Mouse (Mus musculus): ENCODE results near the gene Itprip.
A peak's percentile ranks its signal among the peaks of the same experiment; 100 is the strongest.

The Itprip gene

GRCm38 (mm10) chr19:47913344-47913743 is 5.8 kb downstream of the Itprip start:
- DNase-seq: no peak

DNA sequence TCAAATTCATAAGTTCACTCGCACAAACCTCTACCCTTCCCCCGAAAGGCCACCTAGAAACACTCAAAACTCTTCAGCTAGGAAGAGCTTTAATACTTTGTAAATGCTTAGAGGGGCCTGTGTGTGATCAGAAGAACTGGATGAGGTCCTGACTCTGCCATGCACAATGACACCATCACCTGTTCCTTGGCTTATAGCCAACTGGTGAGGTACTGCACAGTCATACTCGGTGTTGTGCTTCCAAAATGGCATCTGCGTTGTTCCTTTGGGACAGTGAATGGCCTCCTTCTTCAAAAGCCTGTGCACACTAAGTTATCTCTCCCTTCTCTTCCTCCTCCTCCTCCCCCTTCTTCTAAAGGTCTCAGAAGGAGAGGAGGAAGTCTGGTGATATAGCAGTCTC is 8.3 kb downstream of the Itprip start:
- DNase-seq: no peak

DNA sequence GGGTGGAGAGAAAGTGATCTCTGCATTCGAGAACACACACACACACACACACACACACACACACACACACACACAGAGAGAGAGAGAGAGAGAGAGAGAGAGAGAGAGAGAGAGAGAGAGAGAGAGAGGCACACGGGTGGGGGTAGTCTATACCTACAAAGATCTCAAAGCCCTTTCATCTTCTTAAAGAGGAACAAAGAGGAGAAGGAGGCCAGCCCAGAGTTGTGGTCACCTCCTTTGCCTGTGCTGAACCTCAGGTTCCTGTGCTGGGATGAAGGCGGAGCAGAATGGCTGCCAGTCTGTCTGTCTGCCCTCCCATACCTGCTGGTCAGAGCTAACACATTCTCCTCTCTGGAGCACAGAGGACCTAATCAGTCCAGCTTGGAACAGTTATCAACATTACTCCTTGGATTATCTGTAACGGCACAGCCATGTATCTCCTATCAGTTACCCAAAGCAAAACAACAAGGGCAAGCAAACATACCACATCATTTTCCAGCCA is 8.9 kb downstream of the Itprip start:
- no peak for DNase-seq

DNA sequence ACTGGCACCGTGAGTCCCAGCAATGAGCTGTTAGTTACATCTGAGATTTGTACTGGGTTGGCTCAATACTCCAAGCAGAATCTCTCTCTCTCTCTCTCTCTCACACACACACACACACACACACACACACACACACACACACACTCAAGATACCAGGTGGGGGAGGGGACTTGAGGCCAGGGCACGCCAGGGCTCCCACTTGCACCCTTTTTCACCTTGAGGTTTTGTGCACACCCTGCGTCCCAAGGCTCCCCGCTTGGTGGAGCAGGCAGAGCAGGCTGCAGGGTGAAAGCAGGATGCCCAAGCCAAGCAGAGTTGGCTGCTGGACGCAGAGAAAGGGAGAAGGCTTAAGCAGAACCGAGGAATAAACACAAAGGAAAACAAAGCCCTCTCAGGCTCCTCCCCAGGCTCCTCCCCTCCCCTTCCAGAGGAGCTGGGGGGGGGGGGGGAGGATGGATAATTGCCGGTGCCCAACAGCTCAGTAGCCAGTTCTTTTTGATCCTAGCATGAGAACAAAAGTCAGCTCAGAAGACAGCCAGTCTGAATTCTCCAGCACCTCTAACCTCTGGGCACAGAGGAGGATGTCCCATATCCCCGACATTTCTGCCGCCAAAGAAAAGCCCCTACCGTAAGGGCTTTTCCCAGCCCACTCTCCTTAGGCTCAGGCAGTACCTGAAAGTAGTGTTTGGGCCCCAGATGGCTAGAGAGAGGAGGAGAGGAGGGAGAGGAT is 9.5 kb downstream of the Itprip start:
- DNase-seq: no peak

GRCm38 (mm10) chr19:47908961-47909371 is 10.1 kb downstream of the Itprip start:
- no peak for DNase-seq

GRCm38 (mm10) chr19:47907596-47907995 is 11.5 kb downstream of the Itprip start:
- DNase-seq: peak; percentile 69

GRCm38 (mm10) chr19:47905603-47906002 is 13.5 kb downstream of the Itprip start:
- DNase-seq: no peak

DNA sequence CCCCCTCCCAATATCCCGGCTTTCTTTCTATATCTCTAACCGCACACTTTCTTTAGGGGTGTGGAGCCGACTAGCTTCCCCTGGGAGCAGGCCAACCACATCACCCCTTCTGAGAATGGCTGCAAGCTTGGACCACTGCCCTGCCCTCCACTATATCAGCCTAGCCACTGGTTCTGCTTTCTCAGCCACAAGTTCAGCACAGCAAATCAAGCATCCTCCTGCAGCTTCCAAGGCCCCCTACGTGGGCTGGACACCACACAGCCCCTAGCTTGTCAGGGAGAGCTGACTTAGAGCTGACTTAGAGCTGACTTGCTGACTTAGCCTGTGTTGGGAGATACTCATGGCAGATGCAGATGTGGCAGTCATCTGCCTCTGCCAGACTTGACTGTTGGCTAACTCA is 14.0 kb downstream of the Itprip start:
- DNase-seq: no peak

DNA sequence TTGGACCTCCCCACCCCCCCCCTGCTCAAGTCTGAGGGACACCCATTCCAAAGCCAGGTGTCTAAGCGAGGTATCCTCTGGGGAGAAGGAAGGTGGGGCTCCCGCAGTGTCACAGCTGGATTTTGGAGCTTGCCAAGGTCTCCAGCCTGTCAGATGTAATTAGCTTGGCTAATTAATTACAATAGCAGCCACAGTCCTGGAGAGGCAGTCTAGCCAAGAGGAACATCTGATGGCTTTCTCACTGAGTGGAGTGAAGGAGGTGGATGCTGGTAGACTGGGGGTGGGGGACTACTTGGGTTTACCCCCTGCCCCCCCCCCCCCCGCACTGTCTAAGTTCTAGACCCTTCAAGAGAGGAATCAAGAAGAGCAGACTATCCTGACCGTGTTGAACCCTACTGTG is 15.4 kb downstream of the Itprip start:
- no peak for DNase-seq

DNA sequence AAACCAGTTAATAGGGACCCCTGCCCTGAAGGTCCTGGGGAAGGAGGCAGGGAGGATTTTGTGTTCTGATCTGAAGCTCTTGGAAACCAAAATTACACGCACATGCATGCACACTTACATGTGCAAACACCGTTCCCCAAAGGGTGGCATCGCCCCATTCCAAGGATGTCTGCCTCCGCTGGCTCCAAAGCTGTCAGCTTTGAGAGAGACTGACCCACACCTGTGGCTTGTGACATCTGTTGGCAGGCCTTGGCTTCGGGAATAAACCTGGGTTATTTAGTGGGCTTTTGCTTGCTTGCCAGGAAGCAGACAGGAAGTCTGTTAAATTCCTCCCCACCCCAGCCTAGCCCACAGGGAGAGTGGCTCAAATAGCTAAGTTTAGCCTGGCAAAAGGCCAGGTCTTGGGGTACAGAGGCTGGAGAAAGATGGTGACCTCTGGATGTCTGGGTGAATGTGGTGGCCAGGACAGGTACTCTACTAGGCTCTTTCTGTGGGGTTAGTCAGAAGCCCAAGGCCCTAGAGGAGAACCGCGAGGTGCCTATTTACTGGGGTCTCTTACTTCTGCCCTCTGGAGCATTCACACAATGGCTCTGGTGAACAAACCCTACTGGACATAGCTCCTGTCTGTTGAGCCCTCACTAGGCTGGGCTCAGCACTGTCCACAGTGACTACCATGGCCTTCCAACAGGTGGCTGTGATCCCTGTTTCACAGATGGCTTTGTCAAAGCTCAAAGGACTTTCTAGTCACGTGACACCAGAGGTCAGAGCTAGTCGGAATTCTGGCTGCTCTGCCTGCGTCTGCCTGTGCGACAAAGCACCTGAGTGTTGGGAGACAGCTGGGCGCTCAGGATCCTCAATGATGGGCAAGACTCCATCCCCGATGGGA is 16.5 kb downstream of the Itprip start:
- DNase-seq: peak; percentile 70

DNA sequence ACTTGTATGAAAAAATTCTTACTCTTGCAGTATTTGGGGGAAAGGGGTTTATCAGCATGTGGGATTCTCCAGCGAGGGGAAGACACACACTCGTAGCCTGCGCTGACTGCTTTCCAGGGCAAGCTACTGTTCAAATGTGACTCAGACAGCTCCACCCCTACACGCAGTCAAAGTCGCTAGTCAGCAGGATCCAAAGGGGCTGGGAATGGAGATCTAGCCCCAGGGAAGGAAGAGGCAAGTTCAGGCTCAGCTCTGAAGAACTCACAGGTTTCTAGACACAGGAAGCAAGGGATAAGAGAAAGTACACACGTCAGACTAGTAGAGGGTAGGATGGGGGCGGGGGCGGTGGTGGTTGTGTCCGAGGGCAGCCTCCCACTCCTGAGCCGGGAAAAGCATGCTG is 18.5 kb downstream of the Itprip start:
- no peak for DNase-seq

- DNase-seq: no peak
These were observed 19.1 kb downstream of the Itprip start for GRCm38 (mm10) chr19:47900012-47900411.

DNA sequence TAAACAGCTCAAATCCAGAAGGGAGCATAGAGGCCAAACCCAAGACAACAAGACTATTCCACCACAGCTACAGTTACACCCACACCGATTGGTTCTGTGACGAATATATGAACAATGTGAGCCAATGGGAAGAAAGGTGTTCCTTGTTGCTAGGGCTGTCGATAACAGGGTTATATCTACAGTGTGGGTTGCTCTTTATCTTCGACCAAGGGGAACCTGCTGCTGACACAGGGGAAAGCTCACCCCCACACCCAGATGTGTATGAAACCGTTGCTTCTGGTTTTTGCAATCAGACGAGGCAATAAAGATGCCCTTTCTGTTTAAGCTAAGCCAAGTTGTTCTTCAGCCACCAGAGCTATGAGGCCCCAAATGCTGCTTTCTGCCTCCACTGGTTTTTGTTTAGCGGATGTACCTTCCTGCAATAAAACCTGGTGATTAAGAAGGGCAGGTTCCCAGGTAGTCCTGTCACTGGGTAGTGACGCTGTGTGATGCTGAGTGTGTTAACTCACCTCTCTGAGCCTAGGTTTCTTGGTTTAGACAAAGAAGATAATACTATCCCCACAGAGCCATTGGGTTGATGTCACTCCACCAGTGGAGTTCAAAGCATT is 20.5 kb downstream of the Itprip start:
- no peak for DNase-seq

DNA sequence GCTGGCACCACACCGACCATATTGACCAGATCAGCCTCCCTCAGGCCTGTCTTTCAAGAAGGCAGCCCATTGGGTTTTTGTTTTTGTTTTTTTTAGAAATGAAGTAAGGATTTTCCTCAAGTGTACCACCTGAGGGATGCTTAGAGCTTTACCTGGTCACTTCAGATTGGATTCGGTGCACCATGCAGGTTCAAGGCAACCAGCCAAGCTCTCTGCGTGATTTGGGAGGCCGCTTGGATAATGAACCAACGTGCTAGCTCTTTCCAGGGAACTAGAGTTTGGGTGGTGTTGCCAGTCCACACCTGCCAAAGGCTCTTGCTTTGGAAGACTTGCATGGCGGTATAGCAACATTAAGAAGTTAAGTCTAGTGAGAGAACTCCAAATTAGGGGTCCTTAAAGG is 26.0 kb downstream of the Itprip start:
- DNase-seq: no peak

- peak; percentile 59 for DNase-seq
These were observed 27.4 kb downstream of the Itprip start for GRCm38 (mm10) chr19:47891562-47892312.

DNA sequence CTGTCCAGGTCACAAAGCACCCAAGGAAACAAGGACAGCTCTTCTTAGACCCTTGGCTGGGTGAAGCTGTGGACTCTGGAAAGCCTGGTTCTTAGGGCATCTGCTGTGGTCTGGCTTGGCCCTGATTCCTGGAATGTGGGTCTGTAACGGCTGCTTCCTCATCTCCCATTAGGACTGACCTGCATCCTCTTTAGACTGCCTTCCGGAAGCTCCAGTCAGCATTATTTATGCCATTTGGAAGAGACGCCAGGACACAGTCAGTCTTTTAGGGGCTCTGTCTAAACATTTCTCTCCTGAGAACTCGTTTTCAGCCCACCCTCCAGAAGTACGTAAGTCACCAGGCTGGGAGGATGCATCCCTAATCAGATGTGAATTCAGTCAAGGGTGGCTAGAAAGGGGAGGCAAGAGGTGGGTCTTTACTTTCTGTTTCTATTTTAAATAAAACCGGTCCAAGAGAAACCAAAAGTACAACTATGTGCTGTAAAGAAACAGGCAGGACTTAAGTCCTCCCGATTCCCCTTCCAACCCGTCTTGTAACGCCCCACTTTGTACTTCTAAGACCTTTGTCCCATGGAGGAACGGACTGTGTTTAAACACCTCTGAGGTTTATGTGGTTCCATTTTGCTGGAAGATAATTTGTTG is 28.5 kb downstream of the Itprip start:
- peak; percentile 75 for DNase-seq

DNA sequence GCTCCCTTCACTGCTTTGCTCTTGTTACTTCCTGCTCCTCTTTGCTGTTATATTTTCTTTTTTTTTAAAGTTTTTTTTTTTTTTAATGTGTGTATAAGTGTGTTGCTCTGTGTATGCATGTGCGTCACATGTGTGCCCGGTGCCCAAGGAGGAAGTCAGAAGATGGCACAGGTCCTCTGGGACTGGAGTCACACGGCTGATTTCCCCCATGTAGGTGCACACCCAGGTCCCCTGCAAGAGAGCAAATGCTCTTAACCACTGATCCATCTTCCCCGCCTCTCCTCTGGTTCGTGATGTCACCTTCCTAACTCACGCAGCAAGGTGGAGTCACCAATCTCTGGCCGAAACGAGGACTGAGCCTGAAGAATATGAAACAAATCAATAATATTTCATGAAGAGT is 31.1 kb downstream of the Itprip start:
- no peak for DNase-seq

GRCm38 (mm10) chr19:47887417-47887816 is 31.7 kb downstream of the Itprip start:
- DNase-seq: no peak

DNA sequence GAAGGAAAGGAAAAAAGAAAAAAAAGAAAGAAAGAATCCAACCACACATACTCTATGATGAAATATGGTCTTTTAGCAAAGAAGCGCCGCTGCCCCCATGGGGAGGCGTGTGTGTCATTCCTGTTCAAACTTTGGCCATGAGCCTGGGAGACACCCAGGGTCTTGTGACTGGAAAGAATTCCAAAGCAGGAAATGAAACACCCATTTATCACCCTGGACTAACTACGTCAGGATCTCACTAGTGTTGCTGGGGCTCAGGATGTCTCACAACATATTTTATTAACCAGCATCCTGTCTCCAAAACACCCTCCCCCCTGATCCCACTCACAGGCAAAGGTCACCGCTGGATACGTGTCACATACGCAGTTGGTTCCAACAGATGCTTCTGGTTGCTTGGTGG is 32.5 kb downstream of the Itprip start:
- DNase-seq: peak; percentile 83

- no peak for DNase-seq
These were observed 33.2 kb downstream of the Itprip start for GRCm38 (mm10) chr19:47885886-47886285.

GRCm38 (mm10) chr19:47885191-47885743 is 33.8 kb downstream of the Itprip start:
- no peak for DNase-seq
